20 mouse cellular contexts compared by ENCODE assay signal in genomic region chr2:70133281-70133680, GRCm38 (mm10).
DNase-seq lines count a peak whose midpoint lies in the region; ATAC-seq and TF ChIP-seq lines count a peak whose summit lies in the region.
"Had no signal": no experiment of that assay in that cellular context is flagged by ENCODE, and none has a peak within 500 bp of the region (broad histone marks: within the 10 kb centered on the region; RNA-seq: fewer than 3 reads in every experiment).

No protein-coding gene starts in this region.

- H3K27ac ChIP-seq in hindbrain, embryonic 12.5 days = 0 out of 2 replicates have a peak overlapping the region, but pooled peaks have one; percentile 17
- no peak overlapping the region for H3K27ac ChIP-seq in hindbrain, embryonic 14.5 days
- H3K27ac ChIP-seq in olfactory bulb, adult 2 months (ENCODE audit: insufficient read depth, low read depth, low read length) = peak overlapping the region; percentile 49; the same call in 1 of the 2 replicates
- H3K27ac ChIP-seq: embryonic facial prominence, embryonic 12.5 days; forebrain, embryonic 12.5 days; hindbrain, embryonic 10.5 days; intestine, embryonic 15.5 days had no signal

- no peak overlapping the region for H3K4me2 ChIP-seq in hindbrain, embryonic 12.5 days (replicated peaks)
- H3K4me2 ChIP-seq in hindbrain, embryonic 14.5 days (replicated peaks) = no peak overlapping the region
- H3K4me2 ChIP-seq: embryonic facial prominence, embryonic 12.5 days; forebrain, embryonic 12.5 days; heart, embryonic 12.5 days; intestine, embryonic 15.5 days had no signal

- H3K9ac ChIP-seq in hindbrain, embryonic 12.5 days = no peak overlapping the region
- H3K9ac ChIP-seq in hindbrain, embryonic 14.5 days = no peak overlapping the region
- H3K9ac ChIP-seq: embryonic facial prominence, embryonic 12.5 days; forebrain, embryonic 12.5 days; forebrain, postnatal 0 days; heart, embryonic 12.5 days; intestine, embryonic 15.5 days had no signal

- ATAC-seq in hindbrain, embryonic 12.5 days (ENCODE audit: low FRiP score) = no peak
- no peak; the same call in 1 of the 2 replicates for ATAC-seq in hindbrain, embryonic 14.5 days (ENCODE audit: low FRiP score)
- ATAC-seq: CD4-positive, CD25-positive, alpha-beta regulatory T cell, adult 4 months; forebrain, postnatal 0 days; intestine, embryonic 15.5 days had no signal

- DNase-seq in cerebellum, adult 11-12 months = peak; percentile 19
- DNase-seq in cerebellum, adult 11 months = no peak
- DNase-seq in hindbrain, embryonic 14.5 days (ENCODE audit: low spot score) = no peak
- DNase-seq in brain, embryonic 14.5 days (ENCODE audit: low read depth) = peak; percentile 31
- no peak for DNase-seq in urinary bladder, adult 18-20 months (ENCODE audit: low spot score in 2 of 2)
- DNase-seq: adrenal gland, adult 8-10 months; adrenal gland, postnatal 36 days; B cell, adult 2 months; forebrain, postnatal 0 days; gastrocnemius, postnatal 25 days; kidney, adult 18-20 months had no signal

- 64% methylated on average over 4 of the region's 4 CpGs for WGBS in hindbrain, embryonic 12.5 days
- WGBS in hindbrain, embryonic 14.5 days = 48% methylated on average over 4 of the region's 4 CpGs
- 62% methylated on average over 4 of the region's 4 CpGs for WGBS in olfactory bulb, adult 2 months

- H3K27me3 ChIP-seq in hindbrain, embryonic 12.5 days = peaks cover 2% of the 10 kb centered on the region; the same call in 1 of the 2 replicates
- H3K27me3 ChIP-seq in hindbrain, embryonic 14.5 days (ENCODE audit: control insufficient read depth, insufficient read depth, low read length) = no peaks in the 10 kb centered on the region

- no peak for TF ChIP-seq CTCF in brain, embryonic 14.5 days (IDR thresholded peaks at IDR 0.05; ENCODE audit: borderline replicate concordance, extremely low read depth, insufficient read depth, insufficient read length)
- TF ChIP-seq CTCF in olfactory bulb, adult 2 months (IDR thresholded peaks at IDR 0.05; ENCODE audit: insufficient read depth, low read depth, low read length) = no peak

- no peak for TF ChIP-seq POLR2A in brain, embryonic 14.5 days (IDR thresholded peaks at IDR 0.05; ENCODE audit: borderline replicate concordance, extremely low read depth, insufficient read depth, insufficient read length, poor library complexity, severe bottlenecking)
- no peak for TF ChIP-seq POLR2A in olfactory bulb, adult 2 months (IDR thresholded peaks at IDR 0.05; ENCODE audit: insufficient read depth, low read depth, low read length)

- no peaks in the 10 kb centered on the region for H3K9me3 ChIP-seq in hindbrain, embryonic 12.5 days (replicated peaks)
- H3K9me3 ChIP-seq in hindbrain, embryonic 14.5 days (ENCODE audit: control insufficient read depth, low read length) = no peaks in the 10 kb centered on the region
- H3K9me3 ChIP-seq: embryonic facial prominence, embryonic 12.5 days; forebrain, embryonic 12.5 days; G1E; heart, embryonic 12.5 days; hindbrain, embryonic 10.5 days; intestine, embryonic 15.5 days had no signal

- H3K4me1 ChIP-seq in hindbrain, embryonic 12.5 days = peaks cover 5% of the 10 kb centered on the region
- 0 out of 2 replicates have a peak, but pooled peaks cover 9% of the 10 kb centered on the region for H3K4me1 ChIP-seq in hindbrain, embryonic 14.5 days (replicated peaks; ENCODE audit: control insufficient read depth, insufficient read depth, low read length)
- peaks cover 16% of the 10 kb centered on the region for H3K4me1 ChIP-seq in olfactory bulb, adult 2 months (ENCODE audit: control insufficient read depth, insufficient read depth, low read length)
- H3K4me1 ChIP-seq: heart, embryonic 12.5 days; intestine, embryonic 15.5 days had no signal

- no peak overlapping the region for H3K4me3 ChIP-seq in hindbrain, embryonic 12.5 days
- H3K4me3 ChIP-seq in hindbrain, embryonic 14.5 days (replicated peaks; ENCODE audit: low read length) = no peak overlapping the region
- no peak overlapping the region for H3K4me3 ChIP-seq in olfactory bulb, adult 2 months (ENCODE audit: insufficient read depth, low read depth, low read length)
- H3K4me3 ChIP-seq: embryonic facial prominence, embryonic 12.5 days; forebrain, embryonic 12.5 days; heart, embryonic 12.5 days; hindbrain, embryonic 10.5 days; intestine, embryonic 15.5 days had no signal

- no peaks in the 10 kb centered on the region for H3K36me3 ChIP-seq in hindbrain, embryonic 12.5 days
- no peaks in the 10 kb centered on the region for H3K36me3 ChIP-seq in hindbrain, embryonic 14.5 days (replicated peaks; ENCODE audit: control insufficient read depth, insufficient read depth)
- H3K36me3 ChIP-seq: embryonic facial prominence, embryonic 12.5 days; forebrain, embryonic 12.5 days; G1E; heart, embryonic 12.5 days; hindbrain, embryonic 10.5 days; intestine, embryonic 15.5 days had no signal

Comparison
In these comparisons a context has a peak if more than half of its experiments do, and no peak if none do; other contexts are left out.
1. DNase-seq: peak in cerebellum, adult 11-12 months (single experiment) and brain, embryonic 14.5 days (single experiment); none in cerebellum, adult 11 months (single experiment), hindbrain, embryonic 14.5 days (single experiment) and urinary bladder, adult 18-20 months (0 of 2).